Mouse (Mus musculus) spleen, adult 2 months (tissue): Measurements from ENCODE around the gene Tnpo2.

Experiments used
- CTCF ChIP-seq: fragments of 200-500 bp; IDR thresholded peaks from 2 replicates; pipeline ENCODE4 v1.5.1; 2011; ENCODE audit warnings: mild to moderate bottlenecking, inconsistent platforms; ENCODE audit not compliant: insufficient read depth, insufficient read length, insufficient replicate concordance; ENCODE audit errors: extremely low read depth
- POLR2A ChIP-seq: fragments of 200-500 bp; IDR thresholded peaks from 2 replicates; pipeline ENCODE4 v1.6.1; 2011; ENCODE audit warnings: low read depth, low read length, inconsistent platforms

- TF ChIP-seq CTCF (no peak), POLR2A (no peak)
Observed at GRCm38 (mm10) chr8:85023846-85024245, 12.9 kb upstream of the Tnpo2 start.
